8 mouse cellular contexts compared by ENCODE assay signal in genomic region chr13:107167856-107168598, GRCm38 (mm10).
DNase-seq lines count a peak whose midpoint lies in the region; ATAC-seq and TF ChIP-seq lines count a peak whose summit lies in the region.

No protein-coding gene starts in this region.

- H3K36me3 ChIP-seq in forebrain, embryonic 12.5 days (replicated peaks), result no peaks in the 10 kb centered on the region
- no peaks in the 10 kb centered on the region for H3K36me3 ChIP-seq in limb, embryonic 14.5 days (ENCODE audit: control insufficient read depth, insufficient read depth, low read length)

- ATAC-seq in forebrain, embryonic 12.5 days (ENCODE audit: low FRiP score), result peak; percentile 59; the same call in 1 of the 2 replicates
- ATAC-seq in limb, embryonic 14.5 days (ENCODE audit: low FRiP score, low read depth), result no peak
- ATAC-seq in inflammation-experienced regulatory T-cells, adult 6 months, result no peak

- WGBS in forebrain, embryonic 12.5 days, result 38% methylated on average over 10 of the region's 10 CpGs
- 63% methylated on average over 10 of the region's 10 CpGs for WGBS in limb, embryonic 14.5 days

- DNase-seq in left cerebral cortex, adult 2 months (ENCODE audit: extremely low spot score in 1 of 2, low spot score in 2 of 2), result no peak
- no peak for DNase-seq in left cerebral cortex, postnatal 25 days (ENCODE audit: low spot score in 2 of 2)
- no peak for DNase-seq in limb, embryonic 14.5 days (ENCODE audit: low spot score)
- DNase-seq in retina, embryonic 14.5 days (ENCODE audit: low spot score), result peak; percentile 21
- no peak for DNase-seq in adrenal gland, postnatal 36 days
- DNase-seq in embryo, embryonic 9.5 days (ENCODE audit: extremely low spot score), result no peak

- H3K4me2 ChIP-seq in forebrain, embryonic 12.5 days, result peak overlapping the region; percentile 56
- H3K4me2 ChIP-seq in limb, embryonic 14.5 days (replicated peaks; ENCODE audit: low read depth, low read length, severe bottlenecking), result peak overlapping the region; percentile 44; the same call in 1 of the 2 replicates

- no peak for TF ChIP-seq CTCF in left cerebral cortex, adult 2 months (IDR thresholded peaks at IDR 0.05)

- H3K9me3 ChIP-seq in forebrain, embryonic 12.5 days, result no peaks in the 10 kb centered on the region
- no peaks in the 10 kb centered on the region for H3K9me3 ChIP-seq in limb, embryonic 14.5 days (ENCODE audit: control insufficient read depth, low read length)

- H3K27ac ChIP-seq in left cerebral cortex, adult 2 months, result no peak overlapping the region
- no peak overlapping the region for H3K27ac ChIP-seq in forebrain, embryonic 12.5 days
- H3K27ac ChIP-seq in limb, embryonic 14.5 days (replicated peaks; ENCODE audit: low read depth, low read length), result no peak overlapping the region

- H3K27me3 ChIP-seq in forebrain, embryonic 12.5 days, result no peaks in the 10 kb centered on the region
- H3K27me3 ChIP-seq in limb, embryonic 14.5 days (ENCODE audit: control insufficient read depth, insufficient read depth, low read length), result no peaks in the 10 kb centered on the region

- intact Hi-C loops in left cerebral cortex, adult 2 months (cut with DNase I), result no loop called here
- intact Hi-C loops in left cerebral cortex, postnatal 25 days (cut with DNase I), result no loop called here

- H3K9ac ChIP-seq in forebrain, embryonic 12.5 days, result 0 out of 2 replicates have a peak overlapping the region, but pooled peaks have one; percentile 5
- H3K9ac ChIP-seq in limb, embryonic 14.5 days (ENCODE audit: low read depth, low read length, severe bottlenecking), result no peak overlapping the region

- no peak for TF ChIP-seq POLR2A in limb, embryonic 14.5 days (IDR thresholded peaks at IDR 0.05; ENCODE audit: borderline replicate concordance, extremely low read depth, insufficient read depth, insufficient read length)

- H3K4me1 ChIP-seq in forebrain, embryonic 12.5 days, result peaks cover 14% of the 10 kb centered on the region
- H3K4me1 ChIP-seq in limb, embryonic 14.5 days (ENCODE audit: control insufficient read depth, insufficient read depth, low read length), result 0 out of 2 replicates have a peak, but pooled peaks cover 3% of the 10 kb centered on the region

- H3K4me3 ChIP-seq in left cerebral cortex, adult 2 months, result peak overlapping the region; percentile 42
- peak overlapping the region; percentile 32 for H3K4me3 ChIP-seq in forebrain, embryonic 12.5 days (replicated peaks)
- 0 out of 2 replicates have a peak overlapping the region, but pooled peaks have one; percentile 11 for H3K4me3 ChIP-seq in limb, embryonic 14.5 days (replicated peaks; ENCODE audit: low read length)
